Mouse (Mus musculus): Measurements from ENCODE around the gene Zfp101.

Gene Zfp101

GRCm38 (mm10) chr17:33394182-33395034 is at the start of gene Zfp101:
TSS of gene Zfp101 (minus strand) at chr17:33394641.
- DNase-seq (ENCODE audit: low spot score in 2 of 2) = peak; percentile 62 to 79

- DNase-seq (ENCODE audit: low spot score in 2 of 2) = no peak
These were observed 46.7 kb upstream of the Zfp101 start for GRCm38 (mm10) chr17:33441159-33441558.

- no peak for DNase-seq (ENCODE audit: low spot score in 2 of 2)
These were observed 45.5 kb upstream of the Zfp101 start for GRCm38 (mm10) chr17:33439922-33440321.

- peak; percentile 34 to 68 for DNase-seq (ENCODE audit: low spot score in 2 of 2)
These were observed 44.7 kb upstream of the Zfp101 start for GRCm38 (mm10) chr17:33439148-33439547.

GRCm38 (mm10) chr17:33432019-33432946 is 37.8 kb upstream of the Zfp101 start, which contains the start of gene Actl9:
TSS of gene Actl9 (plus strand) at chr17:33432896.
- no peak for DNase-seq (ENCODE audit: low spot score in 2 of 2)

GRCm38 (mm10) chr17:33392271-33392670 is 2.2 kb downstream of the Zfp101 start:
- no peak for DNase-seq (ENCODE audit: low spot score in 2 of 2)

GRCm38 (mm10) chr17:33385705-33386104 is 8.7 kb downstream of the Zfp101 start:
- DNase-seq (ENCODE audit: low spot score in 2 of 2) = no peak

GRCm38 (mm10) chr17:33372795-33373194 is 21.6 kb downstream of the Zfp101 start:
- no peak for DNase-seq (ENCODE audit: low spot score in 2 of 2)

- peak; percentile 61 to 72 for DNase-seq (ENCODE audit: low spot score in 2 of 2)
These were observed 35.7 kb downstream of the Zfp101 start, which contains the start of gene Zfp81 for GRCm38 (mm10) chr17:33358411-33359384. TSS of gene Zfp81 (minus strand) at chr17:33358878.

- no peak for DNase-seq (ENCODE audit: low spot score in 2 of 2)
These were observed 41.5 kb downstream of the Zfp101 start for GRCm38 (mm10) chr17:33352981-33353380.

All from spleen, postnatal 14 days (tissue).